ENCODE assay signal across 9 mouse cellular contexts in the genomic region with DNA sequence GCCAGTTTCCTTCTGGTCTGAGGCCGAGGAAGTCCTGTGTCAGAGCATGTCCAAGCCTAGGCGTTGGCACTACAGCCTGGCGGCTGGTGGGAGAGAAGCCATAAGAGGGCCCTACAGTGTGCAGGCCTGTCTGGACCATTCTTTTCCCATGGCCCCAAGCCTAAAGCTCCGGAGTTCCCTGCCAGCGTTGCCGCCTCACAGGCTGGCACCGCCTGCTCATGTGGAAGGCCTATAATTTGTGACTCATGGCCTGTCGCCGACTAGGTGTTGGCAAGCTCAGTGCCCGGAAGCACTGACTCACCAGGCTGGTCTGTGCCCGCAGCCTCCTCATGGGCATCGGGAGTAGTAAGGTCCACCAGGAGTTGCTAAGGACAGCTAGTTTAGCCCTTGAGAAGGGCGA. TPM values are rescaled to one million over a fixed set of nuclear protein-coding genes. Genes with fewer than 3 reads are reported as not detected.
DNase-seq lines count a peak whose midpoint lies in the region; ATAC-seq and TF ChIP-seq lines count a peak whose summit lies in the region.
"Had no signal": no experiment of that assay in that cellular context is flagged by ENCODE, and none has a peak within 500 bp of the region (broad histone marks: within the 10 kb centered on the region; RNA-seq: fewer than 3 reads in every experiment).

No protein-coding gene starts in this region.

- ATAC-seq in kidney, embryonic 14.5 days (ENCODE audit: low FRiP score, low TSS enrichment) = no peak
- ATAC-seq in forebrain, postnatal 0 days = peak; percentile 83
- no peak for ATAC-seq in megakaryocyte-erythroid progenitor cell, adult 5-6 weeks (replicated peaks; ENCODE audit: low FRiP score, low TSS enrichment, poor library complexity, severe bottlenecking)

- H3K9ac ChIP-seq in kidney, embryonic 14.5 days (ENCODE audit: low read depth, low read length) = no peak overlapping the region
- H3K9ac ChIP-seq in forebrain, postnatal 0 days = no peak overlapping the region
- H3K9ac ChIP-seq: liver, embryonic 15.5 days had no signal

- 91% methylated on average over 13 of the region's 13 CpGs for WGBS in kidney, embryonic 14.5 days
- WGBS in forebrain, postnatal 0 days = 51% methylated on average over 13 of the region's 13 CpGs
- 45% methylated on average over 13 of the region's 13 CpGs for WGBS in large intestine, adult 2 months

- no peaks in the 10 kb centered on the region for H3K9me3 ChIP-seq in kidney, embryonic 14.5 days (ENCODE audit: control insufficient read depth, low read length)
- no peaks in the 10 kb centered on the region for H3K9me3 ChIP-seq in forebrain, postnatal 0 days (ENCODE audit: low read length)
- H3K9me3 ChIP-seq: liver, embryonic 15.5 days had no signal

- no peak for TF ChIP-seq CTCF in forebrain, postnatal 0 days (IDR thresholded peaks at IDR 0.05; ENCODE audit: low read depth)

- H3K4me3 ChIP-seq in kidney, embryonic 14.5 days (ENCODE audit: low read length) = no peak overlapping the region
- no peak overlapping the region for H3K4me3 ChIP-seq in forebrain, postnatal 0 days (ENCODE audit: low read depth, low read length)
- H3K4me3 ChIP-seq: liver, embryonic 15.5 days had no signal

- peaks cover 11% of the 10 kb centered on the region; the same call in 1 of the 2 replicates for H3K4me1 ChIP-seq in kidney, embryonic 14.5 days (ENCODE audit: control insufficient read depth, insufficient read depth, low read length)
- H3K4me1 ChIP-seq in forebrain, postnatal 0 days (ENCODE audit: insufficient read depth) = peaks cover 7% of the 10 kb centered on the region
- H3K4me1 ChIP-seq: liver, embryonic 15.5 days had no signal

- H3K27me3 ChIP-seq in kidney, embryonic 14.5 days (ENCODE audit: control insufficient read depth, insufficient read depth, low read length) = no peaks in the 10 kb centered on the region
- H3K27me3 ChIP-seq in forebrain, postnatal 0 days (ENCODE audit: insufficient read depth, low read length) = no peaks in the 10 kb centered on the region
- H3K27me3 ChIP-seq: liver, embryonic 15.5 days had no signal

- no peak overlapping the region for H3K27ac ChIP-seq in kidney, embryonic 14.5 days (ENCODE audit: low read depth, low read length)
- peak overlapping the region; percentile 40; the same call in 1 of the 2 replicates for H3K27ac ChIP-seq in forebrain, postnatal 0 days (ENCODE audit: low read depth, low read length)
- H3K27ac ChIP-seq: liver, embryonic 15.5 days had no signal

- DNase-seq in kidney, adult 18-20 months = peak; percentile 61
- peak; percentile 88 for DNase-seq in adrenal gland, adult 8-10 months
- peak; percentile 78 for DNase-seq in forebrain, postnatal 0 days
- peak; percentile 62 for DNase-seq in large intestine, adult 2 months (ENCODE audit: low read depth, low spot score)
- DNase-seq in right cerebral cortex, postnatal 10 days (ENCODE audit: low spot score in 2 of 2) = peak; percentile 74 to 76
- no peak for DNase-seq in B cell, adult 2 months

- H3K36me3 ChIP-seq in kidney, embryonic 14.5 days (ENCODE audit: control insufficient read depth, insufficient read depth, low read length) = no peaks in the 10 kb centered on the region
- no peaks in the 10 kb centered on the region for H3K36me3 ChIP-seq in forebrain, postnatal 0 days (ENCODE audit: insufficient read depth)
- H3K36me3 ChIP-seq: liver, embryonic 15.5 days had no signal

- H3K4me2 ChIP-seq in kidney, embryonic 14.5 days (replicated peaks; ENCODE audit: low read depth, low read length) = no peak overlapping the region
- H3K4me2 ChIP-seq in forebrain, postnatal 0 days (ENCODE audit: low read depth) = no peak overlapping the region
- H3K4me2 ChIP-seq: liver, embryonic 15.5 days had no signal

RNA-seq across cellular contexts. Expression of a gene that starts 27.0 kb away (rescaled TPM):
- 265 and 284 TPM in 2 replicates for polyA plus RNA-seq in kidney, embryonic 14.5 days (2014; fragmentation: Nextera tagmentation; extraction: Ambion mirVana)
- 100 to 1,000 TPM; 419 to 502 (median 469) TPM for total RNA-seq in adrenal gland, adult 8-10 months (2022)
- total RNA-seq in forebrain, postnatal 0 days (2014; rRNA removed) = 306 and 330 TPM in 2 replicates
- 327 and 401 TPM in 2 replicates for polyA plus RNA-seq in forebrain, postnatal 0 days (2015; fragmentation: Nextera tagmentation; extraction: Ambion mirVana)
- 135 TPM in 2 replicates for polyA plus RNA-seq in large intestine, adult 2 months (2012; rRNA removed)
- 192 and 199 TPM in 2 replicates for total RNA-seq in megakaryocyte-erythroid progenitor cell, adult 5-6 weeks (2014; fragmentation: Nextera tagmentation)
- total RNA-seq in megakaryocyte-erythroid progenitor cell, adult 5-6 weeks (2017) = 232 and 301 TPM in 2 replicates

RNA-seq across cellular contexts. Expression of a gene that starts 50.8 kb away (rescaled TPM):
- 18.1 and 27.5 TPM in 2 replicates for polyA plus RNA-seq in kidney, embryonic 14.5 days (2014; fragmentation: Nextera tagmentation; extraction: Ambion mirVana)
- total RNA-seq in adrenal gland, adult 8-10 months (2022) = 10 to 100 TPM; 36.9 to 81.7 (median 55.2) TPM
- 1.6 and 2.3 TPM in 2 replicates for total RNA-seq in forebrain, postnatal 0 days (2014; rRNA removed)
- polyA plus RNA-seq in forebrain, postnatal 0 days (2015; fragmentation: Nextera tagmentation; extraction: Ambion mirVana) = 4.4 and 4.6 TPM in 2 replicates
- 11.9 TPM in 2 replicates for polyA plus RNA-seq in large intestine, adult 2 months (2012; rRNA removed)
- total RNA-seq in megakaryocyte-erythroid progenitor cell, adult 5-6 weeks (2014; fragmentation: Nextera tagmentation) = 12.1 and 19.1 TPM in 2 replicates
- total RNA-seq in megakaryocyte-erythroid progenitor cell, adult 5-6 weeks (2017) = 3.6 and 10.0 TPM in 2 replicates

Comparison
In these comparisons a context has a peak if more than half of its experiments do, and no peak if none do; other contexts are left out.
1. DNase-seq: peak in kidney, adult 18-20 months (single experiment), adrenal gland, adult 8-10 months (single experiment), forebrain, postnatal 0 days (single experiment), large intestine, adult 2 months (single experiment) and right cerebral cortex, postnatal 10 days (2 of 2); none in B cell, adult 2 months (0 of 2).